Mouse (Mus musculus) stomach, postnatal 0 days (tissue): ENCODE measurements around the gene Gli1. TPM values are rescaled to one million over a fixed set of nuclear protein-coding genes. Genes with fewer than 3 reads are reported as not detected.

Experiments
- ATAC-seq: fragments of 200-750 bp; cut with Nextera tagmentation; 2 replicates; pipeline ENCODE4 v1.8.0; 2017; ENCODE audit not compliant: low FRiP score, low TSS enrichment
- DNase-seq: peaks from one replicate; pipeline ENCODE4 v3.0.0-alpha.2; 2016; ENCODE audit warnings: low spot score
- H3K27ac ChIP-seq: fragments of 300-500 bp; sonication (generic); replicated peaks from 2 replicates; pipeline ENCODE4 v1.5.1; 2014; ENCODE audit warnings: mild to moderate bottlenecking, control low read depth
- H3K27me3 ChIP-seq: fragments of 300-500 bp; sonication (generic); 2 replicates; pipeline ENCODE4 v1.6.1; 2014; ENCODE audit warnings: low read length; ENCODE audit not compliant: control insufficient read depth, insufficient read depth
- H3K36me3 ChIP-seq: fragments of 300-500 bp; sonication (generic); 2 replicates; pipeline ENCODE4 v1.6.1; 2014; ENCODE audit warnings: low read length, mixed read lengths; ENCODE audit not compliant: control insufficient read depth, insufficient read depth
- H3K4me1 ChIP-seq: fragments of 300-500 bp; sonication (generic); replicated peaks from 2 replicates; pipeline ENCODE4 v1.6.1; 2014; ENCODE audit warnings: antibody characterized with exemption; ENCODE audit not compliant: control insufficient read depth, insufficient read depth
- H3K4me2 ChIP-seq: fragments of 300-500 bp; sonication (generic); replicated peaks from 2 replicates; pipeline ENCODE4 v1.6.1; 2014; ENCODE audit warnings: low read depth, mild to moderate bottlenecking, control low read depth, moderate library complexity
- H3K4me3 ChIP-seq: fragments of 300-500 bp; sonication (generic); 2 replicates; pipeline ENCODE4 v1.5.1; 2014; ENCODE audit warnings: low read depth, low read length, control low read depth
- H3K9ac ChIP-seq: fragments of 300-500 bp; sonication (generic); 2 replicates; pipeline ENCODE4 v1.6.1; 2014; ENCODE audit warnings: mild to moderate bottlenecking, low read length, control low read depth, mixed read lengths
- H3K9me3 ChIP-seq: fragments of 300-500 bp; sonication (generic); 2 replicates; pipeline ENCODE4 v1.6.1; 2016; ENCODE audit warnings: low read length; ENCODE audit not compliant: control insufficient read depth
- CTCF ChIP-seq: IDR thresholded peaks from 2 replicates; pipeline ENCODE4 v1.5.1; 2016; ENCODE audit warnings: antibody characterized with exemption, low read depth, mild to moderate bottlenecking, moderate library complexity
- EP300 ChIP-seq: optimal IDR thresholded peaks from 2 replicates; pipeline ENCODE3; 2016; ENCODE audit warnings: antibody characterized with exemption
- WGBS: fragments of 180-500 bp; shearing (Covaris S2); extraction: QIAGEN DNeasy Blood & Tissue Kit; methylation state at CpG from one replicate; pipeline ENCODE4 v1.1.7; 2014; 5-methylcytosine and 5-hydroxymethylcytosine counted together
- polyA plus RNA-seq: library from polyadenylated mRNA; unstranded; fragments of >200 nt; fragmentation: Nextera tagmentation; extraction: Ambion mirVana; gene quantifications from 2 replicates; pipeline ENCODE4 v1.2.1, GENCODE M21; 2015

Gene Gli1
- polyA plus RNA-seq, result 2.3 and 2.4 TPM in 2 replicates

GRCm38 (mm10) chr10:127341891-127342639 is at the start of gene Gli1:
Gene Gli1 (minus strand): TSS chr10:127341974.
- peak within 1 kb of the TSS; percentile 50 for H3K4me3 ChIP-seq
- TF ChIP-seq EP300 (no peak), CTCF (peak; percentile 96)
- under 1% methylated on average over 29 of the region's 29 CpGs for WGBS

GRCm38 (mm10) chr10:127381743-127382134 is 40.0 kb upstream of the Gli1 start:
- Histone ChIP-seq H3K36me3 (no peaks in the 10 kb centered on the region), H3K4me1 (no peaks in the 10 kb centered on the region), H3K27me3 (no peaks in the 10 kb centered on the region), H3K27ac (peak overlapping the region; percentile 56; the same call in 1 of the 2 replicates), H3K9ac (no peak overlapping the region), H3K9me3 (no peaks in the 10 kb centered on the region), H3K4me3 (no peak overlapping the region), H3K4me2 (peak overlapping the region; percentile 77)
- TF ChIP-seq EP300 (no peak), CTCF (no peak)
- ATAC-seq, result no peak
- DNase-seq, result no peak
- WGBS, result 48% methylated on average over 2 of the region's 2 CpGs

More at GRCm38 (mm10) chr10:127341891-127342639, at the start of gene Gli1:
- peak within 1 kb of the TSS; percentile 86 for H3K4me2 ChIP-seq
- H3K9me3 ChIP-seq, result no peaks in the 10 kb centered on the region
- no peaks in the 10 kb centered on the region; the same call in 1 of the 2 replicates for H3K27me3 ChIP-seq
- DNase-seq, result peak; percentile 87
- peak within 1 kb of the TSS; percentile 89 for H3K27ac ChIP-seq
- H3K9ac ChIP-seq, result peak within 1 kb of the TSS; percentile 57
- peak; percentile 38; the same call in 1 of the 2 replicates for ATAC-seq
- no peaks in the 10 kb centered on the region; the same call in 1 of the 2 replicates for H3K4me1 ChIP-seq
- H3K36me3 ChIP-seq, result no peaks in the 10 kb centered on the region

- H3K4me2 ChIP-seq, result peak overlapping the region; percentile 77
- no peaks in the 10 kb centered on the region for H3K27me3 ChIP-seq
- DNase-seq (peak; percentile 69), ATAC-seq (peak; percentile 75)
- peak overlapping the region; percentile 97 for H3K27ac ChIP-seq
- WGBS, result 2% methylated on average over 30 of the region's 79 CpGs
- no peaks in the 10 kb centered on the region for H3K9me3 ChIP-seq
- H3K4me3 ChIP-seq, result peak overlapping the region; percentile 66
- TF ChIP-seq EP300 (no peak), CTCF (peak; percentile 35; the same call in 1 of the 2 replicates)
- no peaks in the 10 kb centered on the region for H3K36me3 ChIP-seq
- H3K4me1 ChIP-seq, result no peaks in the 10 kb centered on the region
- H3K9ac ChIP-seq, result peak overlapping the region; percentile 94
Observed at GRCm38 (mm10) chr10:127380767-127381742, 39.3 kb upstream of the Gli1 start.

GRCm38 (mm10) chr10:127380251-127380691 is 38.5 kb upstream of the Gli1 start, which contains the start of gene R3hdm2:
Gene R3hdm2 (plus strand): TSS chr10:127380327.
- ATAC-seq (peak; percentile 98), DNase-seq (peak; percentile 94)
- peak within 1 kb of the TSS; percentile 94 for H3K9ac ChIP-seq
- no peaks in the 10 kb centered on the region for H3K36me3 ChIP-seq
- no peaks in the 10 kb centered on the region for H3K9me3 ChIP-seq
- WGBS, result under 1% methylated on average over 31 of the region's 53 CpGs
- H3K4me2 ChIP-seq, result peak within 1 kb of the TSS; percentile 77
- TF ChIP-seq EP300, result no peak
- TF ChIP-seq CTCF, result no peak
- no peaks in the 10 kb centered on the region for H3K4me1 ChIP-seq
- H3K4me3 ChIP-seq, result peak within 1 kb of the TSS; percentile 66
- H3K27me3 ChIP-seq, result no peaks in the 10 kb centered on the region
- peak within 1 kb of the TSS; percentile 97 for H3K27ac ChIP-seq

GRCm38 (mm10) chr10:127379654-127380053 is 37.9 kb upstream of the Gli1 start:
- no peaks in the 10 kb centered on the region for H3K4me1 ChIP-seq
- 81% methylated on average over 8 of the region's 8 CpGs for WGBS
- no peaks in the 10 kb centered on the region for H3K36me3 ChIP-seq
- H3K9ac ChIP-seq, result no peak overlapping the region
- H3K4me3 ChIP-seq, result peak overlapping the region; percentile 59
- no peak for TF ChIP-seq EP300
- TF ChIP-seq CTCF, result no peak
- H3K4me2 ChIP-seq, result peak overlapping the region; percentile 68
- no peaks in the 10 kb centered on the region for H3K9me3 ChIP-seq
- H3K27me3 ChIP-seq, result no peaks in the 10 kb centered on the region
- ATAC-seq, result no peak
- no peak for DNase-seq
- peak overlapping the region; percentile 97 for H3K27ac ChIP-seq
